Mouse (Mus musculus) heart, adult 2 months (tissue): ENCODE measurements around the gene Gnb2.

Experiments used
- CTCF ChIP-seq: fragments of 200-600 bp; IDR thresholded peaks from 2 replicates; pipeline ENCODE4 v1.8.1; 2022; ENCODE audit warnings: antibody characterized with exemption, mild to moderate bottlenecking, moderate library complexity
- EP300 ChIP-seq: fragments of 200-500 bp; IDR thresholded peaks from 2 replicates; pipeline ENCODE4 v1.6.1; 2011; ENCODE audit warnings: low read depth, low read length, control low read depth; ENCODE audit not compliant: insufficient read depth

DNA sequence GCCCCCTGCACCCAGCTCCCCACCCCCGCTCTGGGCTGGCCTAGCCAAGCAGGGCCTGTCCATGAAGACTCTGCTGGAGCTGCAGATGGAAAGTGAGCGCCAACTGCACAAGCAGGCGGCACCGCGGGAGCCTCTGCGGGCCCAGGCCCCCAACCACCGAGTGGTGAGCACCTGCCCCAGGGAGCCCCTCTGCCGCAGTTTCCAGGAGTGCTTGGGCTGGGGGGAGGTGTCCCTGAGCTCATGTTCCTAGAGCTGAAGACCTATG is 9.1 kb downstream of the Gnb2 start:
- TF ChIP-seq CTCF (no peak), EP300 (no peak)
